In genomic region chr12:70729961-70730360, GRCm38 (mm10) we compare ENCODE assay signal across 11 mouse cellular contexts.
DNase-seq lines count a peak whose midpoint lies in the region; ATAC-seq lines count a peak whose summit lies in the region.
"Had no signal": no experiment of that assay in that cellular context is flagged by ENCODE, and none has a peak within 500 bp of the region (broad histone marks: within the 10 kb centered on the region; RNA-seq: fewer than 3 reads in every experiment).

No protein-coding gene starts in this region.

- ATAC-seq in liver, embryonic 11.5 days (replicated peaks; ENCODE audit: low FRiP score): no peak
- peak; percentile 51; the same call in 1 of the 2 replicates for ATAC-seq in liver, embryonic 15.5 days (ENCODE audit: insufficient read depth)
- ATAC-seq in frontal cortex, adult (ENCODE audit: low TSS enrichment): no peak

- peak; percentile 36 for DNase-seq in adrenal gland, postnatal 10 days
- no peak for DNase-seq in adrenal gland, adult 8-10 months
- peak; percentile 48 for DNase-seq in liver
- no peak for DNase-seq in liver, embryonic 11.5 days (ENCODE audit: low spot score)
- DNase-seq in embryo, embryonic 10.5 days (ENCODE audit: low spot score): peak; percentile 75
- DNase-seq in left cerebral cortex, postnatal 4 days: no peak
- DNase-seq: cerebellum, adult 9-10 months; lung, postnatal 10 days had no signal

- no peaks in the 10 kb centered on the region for H3K9me3 ChIP-seq in liver, embryonic 11.5 days (ENCODE audit: control insufficient read depth, low read length)
- no peaks in the 10 kb centered on the region for H3K9me3 ChIP-seq in liver, embryonic 15.5 days (replicated peaks)

- no peak overlapping the region for H3K9ac ChIP-seq in liver, embryonic 11.5 days (ENCODE audit: low read depth, low read length)
- H3K9ac ChIP-seq in liver, embryonic 15.5 days: no peak overlapping the region
- H3K9ac ChIP-seq: hindbrain, embryonic 14.5 days had no signal

- intact Hi-C loops in left cerebral cortex, postnatal 4 days (cut with DNase I): no loop called here

- no peak overlapping the region for H3K4me3 ChIP-seq in liver, embryonic 11.5 days (ENCODE audit: low read depth, low read length)
- H3K4me3 ChIP-seq in liver, embryonic 15.5 days (replicated peaks): no peak overlapping the region

- H3K4me1 ChIP-seq in liver, embryonic 11.5 days (replicated peaks; ENCODE audit: control insufficient read depth, insufficient read depth, low read length): peaks cover 5% of the 10 kb centered on the region
- H3K4me1 ChIP-seq in liver, embryonic 15.5 days (replicated peaks): peaks cover 9% of the 10 kb centered on the region; the same call in 1 of the 2 replicates

- no peaks in the 10 kb centered on the region for H3K27me3 ChIP-seq in liver, embryonic 11.5 days (replicated peaks; ENCODE audit: control insufficient read depth, insufficient read depth, low read length)
- no peaks in the 10 kb centered on the region for H3K27me3 ChIP-seq in liver, embryonic 15.5 days

- no peak overlapping the region for H3K27ac ChIP-seq in liver, embryonic 11.5 days (ENCODE audit: low read depth, low read length)
- H3K27ac ChIP-seq in liver, embryonic 15.5 days (replicated peaks): peak overlapping the region; percentile 42
- H3K27ac ChIP-seq: hindbrain, embryonic 14.5 days had no signal

- no peak overlapping the region for H3K4me2 ChIP-seq in liver, embryonic 11.5 days
- H3K4me2 ChIP-seq in liver, embryonic 15.5 days: no peak overlapping the region
- H3K4me2 ChIP-seq: hindbrain, embryonic 14.5 days had no signal

- H3K36me3 ChIP-seq in liver, embryonic 11.5 days (ENCODE audit: control insufficient read depth, insufficient read depth, low read length): no peaks in the 10 kb centered on the region
- no peaks in the 10 kb centered on the region for H3K36me3 ChIP-seq in liver, embryonic 15.5 days (replicated peaks)

- 52% methylated on average over 6 of the region's 6 CpGs for WGBS in liver, embryonic 11.5 days
- WGBS in liver, embryonic 15.5 days (ENCODE audit: insufficient replicate concordance): 45% methylated on average over 6 of the region's 6 CpGs

Comparison
In these comparisons a context has a peak if more than half of its experiments do, and no peak if none do; other contexts are left out.
1. DNase-seq: peak in adrenal gland, postnatal 10 days (single experiment), liver (single experiment) and embryo, embryonic 10.5 days (single experiment); none in adrenal gland, adult 8-10 months (single experiment), liver, embryonic 11.5 days (single experiment) and left cerebral cortex, postnatal 4 days (single experiment).